Mouse (Mus musculus) lung, embryonic 14.5 days (tissue): ENCODE measurements around the gene Rnf4. TPM values are rescaled to one million over a fixed set of nuclear protein-coding genes. Genes with fewer than 3 reads are reported as not detected.

Source experiments
- ATAC-seq: fragments of 200-750 bp; cut with Nextera tagmentation; 2 replicates; pipeline ENCODE4 v1.8.0; 2017; ENCODE audit warnings: mild to moderate bottlenecking, moderate TSS enrichment, moderate library complexity; ENCODE audit not compliant: insufficient read depth
- DNase-seq: peaks from one replicate; pipeline ENCODE4 v3.0.0-alpha.2; 2015
- H3K27ac ChIP-seq: fragments of 300-500 bp; sonication (generic); 2 replicates; pipeline ENCODE4 v1.5.1; 2014; ENCODE audit warnings: low read depth, mild to moderate bottlenecking, moderate library complexity
- H3K27me3 ChIP-seq: fragments of 300-500 bp; sonication (generic); 2 replicates; pipeline ENCODE4 v1.6.1; 2014; ENCODE audit warnings: low read length, control low read depth; ENCODE audit not compliant: insufficient read depth
- H3K36me3 ChIP-seq: fragments of 300-500 bp; sonication (generic); 2 replicates; pipeline ENCODE4 v1.6.1; 2014; ENCODE audit warnings: control low read depth; ENCODE audit not compliant: insufficient read depth
- H3K4me1 ChIP-seq: fragments of 300-500 bp; sonication (generic); 2 replicates; pipeline ENCODE4 v1.6.1; 2014; ENCODE audit warnings: antibody characterized with exemption, control low read depth; ENCODE audit not compliant: insufficient read depth
- H3K4me2 ChIP-seq: fragments of 300-500 bp; sonication (generic); 2 replicates; pipeline ENCODE4 v1.6.1; 2014; ENCODE audit warnings: mild to moderate bottlenecking
- H3K4me3 ChIP-seq: fragments of 300-500 bp; sonication (generic); 2 replicates; pipeline ENCODE4 v1.5.1; 2014; ENCODE audit warnings: low read depth, low read length
- H3K9ac ChIP-seq: fragments of 300-500 bp; sonication (generic); 2 replicates; pipeline ENCODE4 v1.6.1; 2014
- H3K9me3 ChIP-seq: fragments of 300-500 bp; sonication (generic); 2 replicates; pipeline ENCODE4 v1.6.1; 2016; ENCODE audit warnings: low read depth, low read length, control low read depth
- CTCF ChIP-seq: IDR thresholded peaks from 2 replicates; pipeline ENCODE4 v1.5.1; 2016; ENCODE audit warnings: antibody characterized with exemption, low read depth
- WGBS: fragments of 180-500 bp; shearing (Covaris S2); extraction: QIAGEN DNeasy Blood & Tissue Kit; methylation state at CpG from one replicate; pipeline ENCODE4 v1.1.7; 2014; 5-methylcytosine and 5-hydroxymethylcytosine counted together
- polyA plus RNA-seq: library from polyadenylated mRNA; unstranded; fragments of >200 nt; fragmentation: Nextera tagmentation; extraction: Ambion mirVana; gene quantifications from 2 replicates; pipeline ENCODE4 v1.2.1, GENCODE M21; 2014

The Rnf4 gene
- polyA plus RNA-seq, 1 experiment from 2014 or later = 196 TPM

DNA sequence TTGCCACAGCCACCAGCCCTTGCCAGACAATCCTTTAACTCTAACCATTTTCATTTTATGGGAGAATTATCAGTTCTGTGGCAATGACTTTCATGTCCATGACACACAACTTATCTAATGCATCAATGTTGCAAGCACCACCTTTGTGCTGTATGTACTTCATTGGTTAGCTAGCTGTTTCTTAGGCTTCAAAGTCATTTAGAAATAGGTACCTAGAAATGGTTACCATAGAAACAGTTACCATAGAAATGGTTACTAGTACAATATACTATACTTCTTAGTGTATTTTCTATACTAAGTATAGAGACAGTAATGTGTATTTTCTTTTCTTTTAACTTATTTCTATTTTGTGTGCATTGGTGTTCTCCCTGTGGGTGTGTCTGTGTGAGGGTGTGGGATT, 10.8 kb upstream of the Rnf4 start:
- ATAC-seq = no peak
- no peak overlapping the region for H3K27ac ChIP-seq
- H3K4me2 ChIP-seq = no peak overlapping the region
- no peaks in the 10 kb centered on the region for H3K36me3 ChIP-seq
- no peaks in the 10 kb centered on the region for H3K9me3 ChIP-seq
- peaks cover 7% of the 10 kb centered on the region for H3K4me1 ChIP-seq
- no peak for DNase-seq
- no peaks in the 10 kb centered on the region for H3K27me3 ChIP-seq
- no peak overlapping the region for H3K4me3 ChIP-seq
- H3K9ac ChIP-seq = no peak overlapping the region
- no peak for TF ChIP-seq CTCF

DNA sequence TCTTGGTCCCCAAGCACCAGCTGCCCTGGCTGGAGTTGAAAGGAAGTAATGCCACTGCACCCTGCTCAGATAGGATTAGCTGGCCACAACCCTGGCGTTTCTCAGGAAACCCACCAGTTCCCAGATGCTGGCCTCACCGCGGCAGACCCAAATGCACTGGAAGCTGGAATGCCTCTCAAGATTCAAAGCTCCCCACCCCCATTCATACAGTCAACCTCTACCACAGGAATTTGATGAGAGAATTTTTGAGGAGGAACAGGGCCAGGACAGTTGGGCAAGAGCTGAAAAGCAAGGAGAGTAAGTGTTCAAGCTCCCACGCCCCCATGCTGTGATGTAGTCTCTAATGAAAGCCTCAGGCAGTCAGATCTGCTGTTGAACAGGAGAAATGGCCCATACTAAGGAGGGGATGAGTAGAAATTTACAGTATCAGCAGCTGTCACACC, 9.8 kb upstream of the Rnf4 start:
- ATAC-seq = peak; percentile 44; the same call in 1 of the 2 replicates

DNA sequence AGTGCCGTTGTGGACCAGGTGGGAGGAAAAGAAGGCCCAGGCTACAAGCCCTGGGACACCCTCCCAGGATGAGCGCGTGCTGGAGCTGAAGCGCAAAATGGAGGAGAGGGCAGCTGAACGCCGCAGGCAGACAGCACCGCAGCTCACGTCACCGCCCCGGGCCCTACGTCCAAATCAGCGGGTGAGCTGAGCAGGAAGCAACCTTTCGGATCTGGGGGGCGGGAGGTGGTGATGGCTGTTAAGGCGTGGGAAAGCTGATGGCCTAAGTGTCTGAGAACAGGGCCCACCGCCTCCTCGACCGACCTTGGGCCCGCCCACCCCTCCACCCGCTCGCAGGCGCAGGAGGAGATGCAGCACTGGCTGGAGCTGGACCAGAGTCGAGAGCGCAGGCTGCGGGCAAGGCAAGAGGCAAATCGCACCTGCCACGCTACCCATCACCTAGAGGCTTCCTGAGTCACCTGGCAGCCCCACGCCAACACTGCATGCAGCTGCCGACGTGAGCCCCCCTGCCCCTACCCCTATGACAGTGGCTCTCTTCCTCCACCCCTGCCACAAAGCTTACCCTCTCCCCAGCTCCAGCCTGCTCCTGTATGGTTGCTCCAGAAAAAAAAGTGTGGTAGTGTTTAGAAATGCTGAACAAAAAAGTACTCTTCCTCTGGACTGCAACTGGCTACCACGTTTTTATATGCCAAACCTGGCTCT, 9.1 kb upstream of the Rnf4 start:
- Histone ChIP-seq H3K27ac (no peak overlapping the region; the same call in 1 of the 2 replicates), H3K4me1 (peaks cover 7% of the 10 kb centered on the region), H3K36me3 (no peaks in the 10 kb centered on the region), H3K9ac (peak overlapping the region; percentile 62), H3K27me3 (no peaks in the 10 kb centered on the region), H3K4me3 (peak overlapping the region; percentile 30), H3K4me2 (peak overlapping the region; percentile 63), H3K9me3 (no peaks in the 10 kb centered on the region)
- no peak for TF ChIP-seq CTCF
- DNase-seq (peak; percentile 48), ATAC-seq (peak; percentile 84)
- 7% methylated on average over 31 of the region's 31 CpGs for WGBS

More for the DNA sequence above, 9.8 kb upstream of the Rnf4 start:
- 24% methylated on average over 4 of the region's 4 CpGs for WGBS
- H3K27me3 ChIP-seq = no peaks in the 10 kb centered on the region
- H3K9me3 ChIP-seq = no peaks in the 10 kb centered on the region
- H3K4me1 ChIP-seq = peaks cover 7% of the 10 kb centered on the region
- no peak for TF ChIP-seq CTCF
- H3K27ac ChIP-seq = no peak overlapping the region
- peak; percentile 50 for DNase-seq
- H3K4me3 ChIP-seq = no peak overlapping the region
- peak overlapping the region; percentile 63 for H3K4me2 ChIP-seq
- no peaks in the 10 kb centered on the region for H3K36me3 ChIP-seq
- no peak overlapping the region; the same call in 1 of the 2 replicates for H3K9ac ChIP-seq

- Histone ChIP-seq H3K4me1 (peaks cover 7% of the 10 kb centered on the region), H3K27ac (no peak overlapping the region), H3K4me2 (no peak overlapping the region), H3K36me3 (no peaks in the 10 kb centered on the region), H3K9ac (no peak overlapping the region), H3K9me3 (no peaks in the 10 kb centered on the region), H3K27me3 (no peaks in the 10 kb centered on the region), H3K4me3 (no peak overlapping the region)
- 90% methylated on average over 2 of the region's 2 CpGs for WGBS
- DNase-seq (no peak), ATAC-seq (no peak)
- TF ChIP-seq CTCF = no peak
These were observed 6.0 kb upstream of the Rnf4 start for GRCm38 (mm10) chr5:34330136-34330535.

DNA sequence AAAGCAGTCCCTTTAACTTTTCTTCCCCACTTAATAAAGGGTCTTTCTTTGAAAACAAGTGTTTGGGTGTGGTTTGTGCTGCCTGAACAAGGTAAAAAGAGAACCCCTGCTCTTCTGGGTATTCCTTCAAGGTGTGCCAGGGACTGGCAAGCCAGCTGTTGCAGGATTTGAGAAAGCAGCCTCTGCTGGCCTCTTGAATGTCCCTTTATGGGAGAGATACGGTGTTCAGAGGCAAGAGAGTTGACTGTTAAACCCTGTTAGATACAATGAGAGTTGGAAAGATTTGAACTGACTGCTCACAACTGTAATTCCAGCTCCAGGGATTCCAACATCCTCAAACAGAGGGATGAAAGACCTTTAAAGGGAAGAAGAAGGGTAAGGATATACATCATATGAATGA, 2.0 kb upstream of the Rnf4 start:
- Histone ChIP-seq H3K27ac (no peak overlapping the region), H3K36me3 (no peaks in the 10 kb centered on the region), H3K9ac (no peak overlapping the region), H3K4me2 (no peak overlapping the region), H3K4me3 (no peak overlapping the region), H3K4me1 (peaks cover 7% of the 10 kb centered on the region; the same call in 1 of the 2 replicates), H3K27me3 (no peaks in the 10 kb centered on the region), H3K9me3 (no peaks in the 10 kb centered on the region)
- TF ChIP-seq CTCF = no peak
- 92% methylated on average over 1 of the region's 1 CpGs for WGBS
- no peak for DNase-seq
- ATAC-seq = no peak

DNA sequence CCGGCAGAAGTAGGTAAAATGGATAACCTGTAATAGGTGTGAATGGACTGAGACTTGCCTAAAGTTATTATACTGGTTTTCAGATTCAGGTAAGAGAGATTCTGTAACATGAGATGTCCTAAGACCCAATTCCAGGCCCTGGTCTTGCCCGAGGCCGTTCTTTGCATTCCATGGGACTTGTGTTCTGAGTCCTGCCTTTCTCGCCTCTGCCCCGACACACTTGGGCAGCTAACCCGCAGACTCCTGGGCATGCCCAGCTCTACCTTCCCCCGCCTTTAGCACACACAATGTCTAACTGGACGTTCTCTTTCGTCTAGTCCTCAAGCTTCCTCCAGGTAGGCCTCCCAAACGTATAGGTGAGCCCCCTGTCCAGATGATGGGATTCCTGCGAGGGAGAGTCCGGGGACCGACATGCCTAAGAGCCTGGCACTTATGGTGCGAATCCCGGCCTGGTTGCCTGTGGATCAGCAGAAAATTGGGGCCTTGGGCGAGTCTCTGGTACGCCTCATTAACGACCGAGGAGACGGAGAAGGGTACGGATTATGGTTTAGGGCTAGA, 471 bp upstream of the Rnf4 start:
- no peaks in the 10 kb centered on the region for H3K36me3 ChIP-seq
- no peaks in the 10 kb centered on the region for H3K9me3 ChIP-seq
- H3K4me2 ChIP-seq = peak overlapping the region; percentile 69
- WGBS = 2% methylated on average over 21 of the region's 21 CpGs
- ATAC-seq (peak; percentile 69), DNase-seq (peak; percentile 57)
- no peak for TF ChIP-seq CTCF
- peak overlapping the region; percentile 99 for H3K9ac ChIP-seq
- peaks cover 7% of the 10 kb centered on the region; the same call in 1 of the 2 replicates for H3K4me1 ChIP-seq
- peak overlapping the region; percentile 99 for H3K4me3 ChIP-seq
- peak overlapping the region; percentile 90 for H3K27ac ChIP-seq
- H3K27me3 ChIP-seq = no peaks in the 10 kb centered on the region

DNA sequence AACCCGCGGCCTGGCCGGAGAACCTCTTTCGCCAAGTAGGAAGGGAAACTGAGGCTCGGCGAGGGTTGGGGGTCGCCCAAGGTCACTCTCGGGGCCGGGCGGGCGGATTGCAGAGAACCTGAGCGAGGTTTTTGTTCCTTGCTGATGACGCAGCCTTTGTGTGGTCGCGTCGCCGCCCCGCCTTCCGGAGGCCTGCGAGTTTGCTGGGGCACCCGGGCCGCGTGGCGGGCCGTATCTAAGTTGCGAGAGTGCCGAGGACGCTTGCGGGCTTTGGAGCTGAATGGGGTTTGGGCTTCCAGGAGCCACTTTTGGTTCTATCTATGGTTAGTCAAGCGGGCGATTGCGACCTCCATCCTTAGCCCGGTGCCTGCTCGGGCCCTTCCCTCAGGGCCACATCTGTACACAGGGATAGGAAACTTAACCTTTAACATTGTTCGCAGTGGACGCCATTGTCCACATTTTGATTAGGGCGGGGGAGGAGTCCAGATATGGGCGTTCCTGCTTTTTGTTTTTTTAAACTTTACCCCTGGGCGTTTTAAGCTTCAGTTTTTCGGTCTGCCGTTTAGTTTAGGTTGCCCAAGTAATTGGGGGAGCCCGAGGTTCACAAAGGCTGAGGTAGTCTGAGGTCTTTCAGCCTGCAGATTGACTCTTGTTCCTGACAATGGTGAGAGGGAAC, 824 bp downstream of the Rnf4 start:
- H3K27me3 ChIP-seq = no peaks in the 10 kb centered on the region
- H3K36me3 ChIP-seq = no peaks in the 10 kb centered on the region
- under 1% methylated on average over 42 of the region's 42 CpGs for WGBS
- peak overlapping the region; percentile 99 for H3K27ac ChIP-seq
- H3K4me2 ChIP-seq = peak overlapping the region; percentile 92
- H3K4me3 ChIP-seq = peak overlapping the region; percentile 99
- H3K9me3 ChIP-seq = no peaks in the 10 kb centered on the region
- ATAC-seq = peak; percentile 53
- no peak for TF ChIP-seq CTCF
- peaks cover 7% of the 10 kb centered on the region; the same call in 1 of the 2 replicates for H3K4me1 ChIP-seq
- peak overlapping the region; percentile 99 for H3K9ac ChIP-seq
- DNase-seq = peak; percentile 79
